Mouse (Mus musculus) limb, embryonic 14.5 days (tissue): Measurements from ENCODE around the gene Nucb1. TPM values are rescaled to one million over a fixed set of nuclear protein-coding genes. Genes with fewer than 3 reads are reported as not detected.

Source experiments
- ATAC-seq: fragments of 200-750 bp; cut with Nextera tagmentation; 2 replicates; pipeline ENCODE4 v1.8.0; 2017; ENCODE audit warnings: low read depth, moderate number of reproducible peaks, moderate TSS enrichment; ENCODE audit not compliant: low FRiP score
- DNase-seq: peaks from one replicate; pipeline ENCODE4 v3.0.0-alpha.2; 2015; ENCODE audit warnings: low spot score
- H3K27ac ChIP-seq: fragments of 300-500 bp; sonication (generic); replicated peaks from 2 replicates; pipeline ENCODE4 v1.5.1; 2014; ENCODE audit warnings: low read depth, mild to moderate bottlenecking, low read length, moderate library complexity, mixed read lengths
- H3K27me3 ChIP-seq: fragments of 300-500 bp; sonication (generic); 2 replicates; pipeline ENCODE4 v1.6.1; 2014; ENCODE audit warnings: low read length, mixed read lengths; ENCODE audit not compliant: control insufficient read depth, insufficient read depth
- H3K36me3 ChIP-seq: fragments of 300-500 bp; sonication (generic); 2 replicates; pipeline ENCODE4 v1.6.1; 2014; ENCODE audit warnings: mild to moderate bottlenecking, low read length, moderate library complexity, mixed read lengths; ENCODE audit not compliant: control insufficient read depth, insufficient read depth
- H3K4me1 ChIP-seq: fragments of 300-500 bp; sonication (generic); 2 replicates; pipeline ENCODE4 v1.6.1; 2014; ENCODE audit warnings: antibody characterized with exemption, low read length, mixed read lengths; ENCODE audit not compliant: control insufficient read depth, insufficient read depth
- H3K4me2 ChIP-seq: fragments of 300-500 bp; sonication (generic); replicated peaks from 2 replicates; pipeline ENCODE4 v1.6.1; 2014; ENCODE audit warnings: low read depth, mild to moderate bottlenecking, low read length, moderate library complexity; ENCODE audit not compliant: severe bottlenecking
- H3K4me3 ChIP-seq: fragments of 300-500 bp; sonication (generic); replicated peaks from 2 replicates; pipeline ENCODE4 v1.5.1; 2014; ENCODE audit warnings: low read length
- H3K9ac ChIP-seq: fragments of 300-500 bp; sonication (generic); 2 replicates; pipeline ENCODE4 v1.6.1; 2014; ENCODE audit warnings: mild to moderate bottlenecking, low read depth, low read length, moderate library complexity; ENCODE audit not compliant: severe bottlenecking
- H3K9me3 ChIP-seq: fragments of 300-500 bp; sonication (generic); 2 replicates; pipeline ENCODE4 v1.6.1; 2016; ENCODE audit warnings: low read length; ENCODE audit not compliant: control insufficient read depth
- POLR2A ChIP-seq: fragments of 200-500 bp; IDR thresholded peaks from 2 replicates; pipeline ENCODE4 v1.8.0; 2012; ENCODE audit warnings: inconsistent platforms, mild to moderate bottlenecking, moderate library complexity, borderline replicate concordance; ENCODE audit not compliant: insufficient read depth, insufficient read length; ENCODE audit errors: extremely low read depth
- WGBS: fragments of 180-500 bp; shearing (Covaris S2); extraction: QIAGEN DNeasy Blood & Tissue Kit; methylation state at CpG from one replicate; pipeline ENCODE4 v1.1.7; 2014; 5-methylcytosine and 5-hydroxymethylcytosine counted together
- microRNA-seq: library from miRNA; unstranded; fragments of <30 nt; microRNA quantifications from one replicate; pipeline ENCODE4, GENCODE M21; 2016
- polyA plus RNA-seq, 2 experiments: library from polyadenylated mRNA; depleted of rRNA in 1 of 2; stranded (reverse) in 1 of 2; unstranded in 1 of 2; fragments of >200 nt; fragmentation: Nextera tagmentation in 1 of 2; extraction: Ambion mirVana in 1 of 2; gene quantifications; 2 replicates each; pipeline versions ENCODE4 v1.2.1 to v1.2.3; 2012 to 2014

The Nucb1 gene
- polyA plus RNA-seq, 2 experiments: 239 to 299 TPM

DNA sequence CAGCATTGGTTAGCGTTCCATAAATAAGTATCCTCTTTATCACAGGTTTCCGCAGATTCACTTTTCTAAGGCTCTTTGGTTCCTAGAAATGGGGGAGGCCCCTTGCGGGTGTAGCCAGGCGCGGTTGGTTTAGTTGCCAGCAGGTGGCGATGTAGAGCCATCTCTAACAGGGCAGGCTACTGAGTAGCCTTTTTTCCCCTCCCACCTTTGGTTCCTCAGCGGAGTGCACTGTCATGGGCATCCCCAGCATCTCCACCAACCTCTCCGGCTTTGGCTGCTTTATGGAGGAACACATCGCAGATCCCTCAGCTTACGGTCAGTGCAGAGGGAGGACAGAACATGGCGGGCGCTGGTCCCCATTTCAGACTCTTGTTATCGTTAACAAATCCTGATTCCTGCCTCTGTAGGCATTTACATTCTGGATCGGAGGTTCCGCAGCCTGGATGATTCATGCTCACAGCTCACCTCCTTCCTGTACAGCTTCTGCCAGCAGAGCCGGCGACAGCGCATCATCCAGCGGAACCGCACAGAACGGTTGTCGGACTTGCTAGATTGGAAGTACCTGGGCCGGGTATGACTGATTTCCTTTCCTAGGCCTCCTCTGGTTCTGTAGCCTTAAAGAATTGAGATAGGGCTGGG is 58.7 kb downstream of the Nucb1 start:
- no peak overlapping the region for H3K9ac ChIP-seq
- DNase-seq (peak; percentile 78), ATAC-seq (peak; percentile 75)
- no peaks in the 10 kb centered on the region for H3K27me3 ChIP-seq
- no peak overlapping the region for H3K4me3 ChIP-seq
- H3K4me2 ChIP-seq: no peak overlapping the region
- peaks cover 60% of the 10 kb centered on the region for H3K36me3 ChIP-seq
- H3K4me1 ChIP-seq: 0 out of 2 replicates have a peak, but pooled peaks cover under 1% of the 10 kb centered on the region
- TF ChIP-seq POLR2A: no peak
- no peak overlapping the region for H3K27ac ChIP-seq
- WGBS: 54% methylated on average over 23 of the region's 23 CpGs
- no peaks in the 10 kb centered on the region for H3K9me3 ChIP-seq

DNA sequence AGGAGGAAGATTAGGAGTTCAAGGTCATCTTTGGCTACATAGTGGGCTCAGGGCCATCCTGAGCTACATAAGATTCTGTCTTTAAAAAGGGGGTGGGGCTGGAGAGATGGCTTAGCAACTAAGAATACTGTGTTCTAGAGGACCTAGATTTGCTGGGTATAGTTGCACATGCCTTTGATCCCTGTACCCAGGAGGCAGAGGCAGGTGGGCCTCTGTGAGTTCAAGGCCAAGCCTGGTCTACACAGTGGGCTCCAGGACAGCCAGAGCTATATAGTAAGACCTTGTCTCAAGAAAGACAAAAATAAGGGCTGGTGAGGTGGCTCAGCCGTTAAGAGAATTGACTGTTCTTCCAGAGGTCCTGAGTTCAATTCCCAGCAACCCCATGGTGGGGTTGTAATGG is 60.2 kb downstream of the Nucb1 start:
- Histone ChIP-seq H3K27ac (no peak overlapping the region), H3K4me1 (no peaks in the 10 kb centered on the region), H3K9ac (no peak overlapping the region), H3K36me3 (peaks cover 59% of the 10 kb centered on the region), H3K4me2 (no peak overlapping the region), H3K4me3 (no peak overlapping the region), H3K9me3 (no peaks in the 10 kb centered on the region), H3K27me3 (no peaks in the 10 kb centered on the region)
- no peak for TF ChIP-seq POLR2A
- 83% methylated on average over 1 of the region's 1 CpGs for WGBS
- no peak for ATAC-seq
- DNase-seq: no peak

DNA sequence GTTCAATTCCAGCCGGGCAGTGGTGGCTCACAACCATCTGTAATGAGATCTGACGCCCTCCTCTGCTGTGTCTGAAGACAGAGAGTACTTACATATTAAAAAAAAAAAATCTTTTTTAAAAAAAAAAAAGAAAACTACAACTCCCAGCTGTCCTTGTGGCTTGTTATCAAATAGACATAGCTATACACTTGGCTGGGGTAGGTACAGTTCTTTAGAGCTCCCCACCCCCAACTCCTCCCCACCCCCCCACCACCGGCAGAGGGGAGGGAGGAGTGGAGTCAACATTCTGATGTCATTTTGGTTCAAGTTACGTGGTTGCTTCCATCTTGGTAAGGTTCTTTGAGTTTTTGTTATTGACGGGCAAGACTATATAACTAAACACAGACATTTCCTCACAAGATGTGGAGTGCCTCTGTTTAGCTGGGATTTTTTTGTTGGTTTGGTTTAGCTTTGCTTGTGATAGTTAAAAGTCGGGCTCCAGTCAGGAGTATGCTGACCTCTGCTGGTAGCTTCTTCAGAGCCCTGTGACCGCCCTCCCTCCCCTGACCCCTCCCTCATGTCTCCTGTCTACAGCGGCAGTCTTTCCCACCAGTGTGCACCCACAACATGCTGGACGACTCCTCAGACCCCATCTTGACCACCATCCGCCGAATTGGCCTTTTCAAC is 62.7 kb downstream of the Nucb1 start:
- H3K9me3 ChIP-seq: no peaks in the 10 kb centered on the region
- no peaks in the 10 kb centered on the region for H3K27me3 ChIP-seq
- H3K27ac ChIP-seq: no peak overlapping the region
- no peaks in the 10 kb centered on the region for H3K4me1 ChIP-seq
- peaks cover 66% of the 10 kb centered on the region for H3K36me3 ChIP-seq
- H3K4me3 ChIP-seq: no peak overlapping the region
- no peak for TF ChIP-seq POLR2A
- H3K4me2 ChIP-seq: no peak overlapping the region
- 34% methylated on average over 11 of the region's 11 CpGs for WGBS
- no peak overlapping the region for H3K9ac ChIP-seq
- 0 out of 2 replicates have a peak, but pooled peaks have one; percentile 47 for ATAC-seq
- DNase-seq: peak; percentile 59

DNA sequence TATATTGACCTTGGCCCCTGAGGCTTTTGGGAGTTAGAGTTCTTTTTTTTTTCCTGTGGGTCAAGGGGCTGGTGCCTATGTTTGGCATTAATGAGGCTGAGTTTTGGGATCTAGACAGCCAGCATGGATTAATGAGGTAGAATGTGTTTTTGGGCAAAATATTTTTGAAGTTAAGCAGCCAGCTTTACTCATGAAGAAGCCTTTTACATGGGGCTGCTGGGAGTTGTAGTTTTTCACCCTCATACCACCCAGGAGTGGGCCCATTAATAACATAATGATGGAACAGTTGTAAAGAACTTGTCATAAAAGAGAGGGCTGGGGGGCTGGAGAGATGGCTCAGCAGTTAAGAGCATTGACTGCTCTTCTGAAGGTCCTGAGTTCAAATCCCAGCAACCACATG is 63.6 kb downstream of the Nucb1 start:
- Histone ChIP-seq H3K4me3 (no peak overlapping the region), H3K4me2 (no peak overlapping the region), H3K27ac (no peak overlapping the region), H3K27me3 (no peaks in the 10 kb centered on the region), H3K9me3 (no peaks in the 10 kb centered on the region), H3K4me1 (no peaks in the 10 kb centered on the region), H3K36me3 (peaks cover 62% of the 10 kb centered on the region), H3K9ac (no peak overlapping the region)
- TF ChIP-seq POLR2A: no peak
- DNase-seq: no peak
- ATAC-seq: no peak

DNA sequence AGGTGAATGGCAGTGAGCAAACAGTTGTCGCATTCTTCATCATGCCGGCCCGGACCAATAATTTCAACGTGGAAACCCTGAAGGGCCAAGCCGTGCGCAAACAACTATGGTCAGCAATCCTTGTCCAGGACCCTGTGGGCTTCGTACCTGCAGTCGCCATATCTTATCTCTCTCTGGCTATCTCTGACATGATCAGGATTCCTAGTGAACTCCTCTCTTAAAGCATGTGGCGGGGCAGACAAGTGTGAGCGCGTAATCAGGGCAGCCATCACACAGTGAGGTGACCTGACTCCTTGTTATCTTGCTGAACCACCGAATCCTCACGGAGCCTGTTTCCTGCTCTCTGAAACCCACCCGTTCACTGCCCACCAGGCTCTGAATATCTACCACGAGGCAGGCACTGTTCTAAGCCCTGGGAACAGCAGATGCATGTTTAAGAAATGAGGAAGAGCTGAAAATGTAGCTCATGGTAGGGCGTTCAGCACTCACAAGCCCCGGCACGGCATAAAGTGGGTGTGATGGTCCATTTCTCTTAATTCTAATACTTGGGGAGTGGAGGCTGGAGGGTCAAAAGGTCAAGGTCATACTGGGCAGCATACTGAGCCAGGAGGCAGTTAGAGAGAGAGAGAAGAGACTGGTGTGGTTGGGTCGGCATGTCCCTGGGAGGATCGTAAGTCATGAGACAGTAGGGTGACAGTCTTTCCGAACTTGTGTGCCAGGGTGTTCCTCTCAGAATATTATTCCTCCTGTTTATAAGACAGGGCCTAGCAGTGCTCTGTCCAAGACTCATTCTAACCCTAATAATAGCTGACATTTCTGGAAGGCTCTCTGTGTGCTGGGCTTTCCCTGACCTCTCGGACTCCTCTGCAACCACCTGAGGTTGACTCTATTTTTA is 66.4 kb downstream of the Nucb1 start:
- ATAC-seq (no peak), DNase-seq (no peak)
- no peak for TF ChIP-seq POLR2A
- Histone ChIP-seq H3K36me3 (peaks cover 72% of the 10 kb centered on the region), H3K27ac (no peak overlapping the region), H3K4me1 (no peaks in the 10 kb centered on the region), H3K27me3 (no peaks in the 10 kb centered on the region), H3K4me3 (no peak overlapping the region), H3K4me2 (no peak overlapping the region), H3K9ac (no peak overlapping the region), H3K9me3 (no peaks in the 10 kb centered on the region)
- 84% methylated on average over 22 of the region's 22 CpGs for WGBS

Small RNA genes lying within 50 kb of the gene (microRNA-seq; reads per million reads assigned to microRNA genes)
- gene Gm22133: not detected

Other genes with a start within 250 kb of the Nucb1 start
Only the 30 nearest of the 34 such genes appear.
- gene Trpm4, start 176.6 kb downstream of the Nucb1 start, polyA plus RNA-seq (2012; rRNA removed): 42.6 and 46.1 TPM in 2 replicates
- gene Trpm4, start 176.6 kb downstream of the Nucb1 start, polyA plus RNA-seq (2014; fragmentation: Nextera tagmentation; extraction: Ambion mirVana): 15.8 TPM in 2 replicates
- 9.5 and 17.9 TPM in 2 replicates for gene Hrc, start 175.1 kb downstream of the Nucb1 start, polyA plus RNA-seq (2012; rRNA removed)
- 4.1 and 5.9 TPM in 2 replicates for gene Hrc, start 175.1 kb downstream of the Nucb1 start, polyA plus RNA-seq (2014; fragmentation: Nextera tagmentation; extraction: Ambion mirVana)
- gene Ppfia3, start 143.4 kb downstream of the Nucb1 start, polyA plus RNA-seq (2012; rRNA removed): 12.3 and 13.8 TPM in 2 replicates
- 8.4 and 9.0 TPM in 2 replicates for gene Ppfia3, start 143.4 kb downstream of the Nucb1 start, polyA plus RNA-seq (2014; fragmentation: Nextera tagmentation; extraction: Ambion mirVana)
- gene Lin7b, start 139.8 kb downstream of the Nucb1 start, polyA plus RNA-seq (2012; rRNA removed): 4.1 and 4.7 TPM in 2 replicates
- 1.7 and 2.2 TPM in 2 replicates for gene Lin7b, start 139.8 kb downstream of the Nucb1 start, polyA plus RNA-seq (2014; fragmentation: Nextera tagmentation; extraction: Ambion mirVana)
- 539 and 694 TPM in 2 replicates for gene Snrnp70, start 114.7 kb downstream of the Nucb1 start, polyA plus RNA-seq (2012; rRNA removed)
- 69.7 and 73.7 TPM in 2 replicates for gene Snrnp70, start 114.7 kb downstream of the Nucb1 start, polyA plus RNA-seq (2014; fragmentation: Nextera tagmentation; extraction: Ambion mirVana)
- gene Kcna7, start 104.8 kb downstream of the Nucb1 start, polyA plus RNA-seq (2012; rRNA removed): 0.10 TPM in 2 replicates
- 0.11 TPM in 1 of 2 replicates, not detected in the other for gene Kcna7, start 104.8 kb downstream of the Nucb1 start, polyA plus RNA-seq (2014; fragmentation: Nextera tagmentation; extraction: Ambion mirVana)
- gene Ntf5, start 96.7 kb downstream of the Nucb1 start, polyA plus RNA-seq (2012; rRNA removed): 4.2 and 4.5 TPM in 2 replicates
- 4.4 and 6.0 TPM in 2 replicates for gene Ntf5, start 96.7 kb downstream of the Nucb1 start, polyA plus RNA-seq (2014; fragmentation: Nextera tagmentation; extraction: Ambion mirVana)
- gene Lhb, start 89.6 kb downstream of the Nucb1 start, polyA plus RNA-seq (2012; rRNA removed): 0.50 and 1.4 TPM in 2 replicates
- gene Lhb, start 89.6 kb downstream of the Nucb1 start, polyA plus RNA-seq (2014; fragmentation: Nextera tagmentation; extraction: Ambion mirVana): not detected in 2 replicates
- gene Gys1, start 75.6 kb downstream of the Nucb1 start, polyA plus RNA-seq (2012; rRNA removed): 44.1 and 59.1 TPM in 2 replicates
- 35.8 and 37.3 TPM in 2 replicates for gene Gys1, start 75.6 kb downstream of the Nucb1 start, polyA plus RNA-seq (2014; fragmentation: Nextera tagmentation; extraction: Ambion mirVana)
- 120 TPM in 2 replicates for gene Ruvbl2, start 72.3 kb downstream of the Nucb1 start, polyA plus RNA-seq (2012; rRNA removed)
- 119 and 126 TPM in 2 replicates for gene Ruvbl2, start 72.3 kb downstream of the Nucb1 start, polyA plus RNA-seq (2014; fragmentation: Nextera tagmentation; extraction: Ambion mirVana)
- gene Ftl1, start 50.5 kb downstream of the Nucb1 start, polyA plus RNA-seq (2012; rRNA removed): 1,503 and 2,450 TPM in 2 replicates
- 4,726 and 4,986 TPM in 2 replicates for gene Ftl1, start 50.5 kb downstream of the Nucb1 start, polyA plus RNA-seq (2014; fragmentation: Nextera tagmentation; extraction: Ambion mirVana)
- gene Bax, start 43.5 kb downstream of the Nucb1 start, polyA plus RNA-seq (2012; rRNA removed): 127 and 164 TPM in 2 replicates
- gene Bax, start 43.5 kb downstream of the Nucb1 start, polyA plus RNA-seq (2014; fragmentation: Nextera tagmentation; extraction: Ambion mirVana): 133 and 140 TPM in 2 replicates
- 0.82 and 1.3 TPM in 2 replicates for gene Tulp2, start 28.5 kb downstream of the Nucb1 start, polyA plus RNA-seq (2012; rRNA removed)
- gene Tulp2, start 28.5 kb downstream of the Nucb1 start, polyA plus RNA-seq (2014; fragmentation: Nextera tagmentation; extraction: Ambion mirVana): 1.2 and 2.0 TPM in 2 replicates
- gene Gm45808, start 23.6 kb downstream of the Nucb1 start, polyA plus RNA-seq (2012; rRNA removed): not detected in 2 replicates
- not detected in 2 replicates for gene Gm45808, start 23.6 kb downstream of the Nucb1 start, polyA plus RNA-seq (2014; fragmentation: Nextera tagmentation; extraction: Ambion mirVana)
- 2.4 and 2.9 TPM in 2 replicates for gene Dhdh, start 21.6 kb downstream of the Nucb1 start, polyA plus RNA-seq (2012; rRNA removed)
- 2.0 and 2.6 TPM in 2 replicates for gene Dhdh, start 21.6 kb downstream of the Nucb1 start, polyA plus RNA-seq (2014; fragmentation: Nextera tagmentation; extraction: Ambion mirVana)
- gene Ppp1r15a, start 15.9 kb upstream of the Nucb1 start, polyA plus RNA-seq (2012; rRNA removed): 27.5 and 29.8 TPM in 2 replicates
- gene Ppp1r15a, start 15.9 kb upstream of the Nucb1 start, polyA plus RNA-seq (2014; fragmentation: Nextera tagmentation; extraction: Ambion mirVana): 21.2 and 22.1 TPM in 2 replicates
- 13.1 and 17.2 TPM in 2 replicates for gene Plekha4, start 15.9 kb upstream of the Nucb1 start, polyA plus RNA-seq (2012; rRNA removed)
- gene Plekha4, start 15.9 kb upstream of the Nucb1 start, polyA plus RNA-seq (2014; fragmentation: Nextera tagmentation; extraction: Ambion mirVana): 4.3 and 4.6 TPM in 2 replicates
- gene Hsd17b14, start 44.5 kb upstream of the Nucb1 start, polyA plus RNA-seq (2012; rRNA removed): 1.1 and 1.2 TPM in 2 replicates
- 0.44 and 0.92 TPM in 2 replicates for gene Hsd17b14, start 44.5 kb upstream of the Nucb1 start, polyA plus RNA-seq (2014; fragmentation: Nextera tagmentation; extraction: Ambion mirVana)
- 67.6 and 71.5 TPM in 2 replicates for gene Bcat2, start 59.7 kb upstream of the Nucb1 start, polyA plus RNA-seq (2012; rRNA removed)
- 57.2 and 60.4 TPM in 2 replicates for gene Bcat2, start 59.7 kb upstream of the Nucb1 start, polyA plus RNA-seq (2014; fragmentation: Nextera tagmentation; extraction: Ambion mirVana)
- 0.58 and 0.73 TPM in 2 replicates for gene Fgf21, start 105.1 kb upstream of the Nucb1 start, polyA plus RNA-seq (2012; rRNA removed)
- gene Fgf21, start 105.1 kb upstream of the Nucb1 start, polyA plus RNA-seq (2014; fragmentation: Nextera tagmentation; extraction: Ambion mirVana): 0.43 and 0.66 TPM in 2 replicates
- 1.0 and 1.9 TPM in 2 replicates for gene Fut1, start 106.9 kb upstream of the Nucb1 start, polyA plus RNA-seq (2012; rRNA removed)
- gene Fut1, start 106.9 kb upstream of the Nucb1 start, polyA plus RNA-seq (2014; fragmentation: Nextera tagmentation; extraction: Ambion mirVana): 1.2 and 1.8 TPM in 2 replicates
- gene Izumo1, start 111.4 kb upstream of the Nucb1 start, polyA plus RNA-seq (2012; rRNA removed): 0.33 and 0.43 TPM in 2 replicates
- 0.39 TPM in 1 of 2 replicates, not detected in the other for gene Izumo1, start 111.4 kb upstream of the Nucb1 start, polyA plus RNA-seq (2014; fragmentation: Nextera tagmentation; extraction: Ambion mirVana)
- 14.1 and 16.7 TPM in 2 replicates for gene Rasip1, start 117.1 kb upstream of the Nucb1 start, polyA plus RNA-seq (2012; rRNA removed)
- gene Rasip1, start 117.1 kb upstream of the Nucb1 start, polyA plus RNA-seq (2014; fragmentation: Nextera tagmentation; extraction: Ambion mirVana): 11.0 and 11.8 TPM in 2 replicates
- gene Mamstr, start 129.6 kb upstream of the Nucb1 start, polyA plus RNA-seq (2012; rRNA removed): 34.6 and 43.9 TPM in 2 replicates
- gene Mamstr, start 129.6 kb upstream of the Nucb1 start, polyA plus RNA-seq (2014; fragmentation: Nextera tagmentation; extraction: Ambion mirVana): 15.7 and 19.8 TPM in 2 replicates
- 1.1 and 1.4 TPM in 2 replicates for gene Fut2, start 156.0 kb upstream of the Nucb1 start, polyA plus RNA-seq (2012; rRNA removed)
- gene Fut2, start 156.0 kb upstream of the Nucb1 start, polyA plus RNA-seq (2014; fragmentation: Nextera tagmentation; extraction: Ambion mirVana): 2.2 and 2.9 TPM in 2 replicates
- 1.3 and 2.1 TPM in 2 replicates for gene Ntn5, start 173.6 kb upstream of the Nucb1 start, polyA plus RNA-seq (2012; rRNA removed)
- gene Ntn5, start 173.6 kb upstream of the Nucb1 start, polyA plus RNA-seq (2014; fragmentation: Nextera tagmentation; extraction: Ambion mirVana): 0.59 and 0.86 TPM in 2 replicates
- gene Sec1, start 184.0 kb upstream of the Nucb1 start, polyA plus RNA-seq (2012; rRNA removed): 1.7 and 2.8 TPM in 2 replicates
- gene Sec1, start 184.0 kb upstream of the Nucb1 start, polyA plus RNA-seq (2014; fragmentation: Nextera tagmentation; extraction: Ambion mirVana): 0.46 and 0.92 TPM in 2 replicates
- 34.1 and 46.4 TPM in 2 replicates for gene Car11, start 189.4 kb upstream of the Nucb1 start, polyA plus RNA-seq (2012; rRNA removed)
- 9.5 and 10.6 TPM in 2 replicates for gene Car11, start 189.4 kb upstream of the Nucb1 start, polyA plus RNA-seq (2014; fragmentation: Nextera tagmentation; extraction: Ambion mirVana)
- gene Dbp, start 194.7 kb upstream of the Nucb1 start, polyA plus RNA-seq (2012; rRNA removed): 15.1 and 16.8 TPM in 2 replicates
- gene Dbp, start 194.7 kb upstream of the Nucb1 start, polyA plus RNA-seq (2014; fragmentation: Nextera tagmentation; extraction: Ambion mirVana): 7.0 and 8.9 TPM in 2 replicates
- gene Rpl18, start 205.1 kb upstream of the Nucb1 start, polyA plus RNA-seq (2012; rRNA removed): 1,056 and 1,196 TPM in 2 replicates
- gene Rpl18, start 205.1 kb upstream of the Nucb1 start, polyA plus RNA-seq (2014; fragmentation: Nextera tagmentation; extraction: Ambion mirVana): 1,210 and 1,246 TPM in 2 replicates